Mouse (Mus musculus) midbrain, embryonic 16.5 days (tissue): ENCODE data around the gene Hnrnpl. TPM values are rescaled to one million over a fixed set of nuclear protein-coding genes. Genes with fewer than 3 reads are reported as not detected.

ENCODE experiments used
- ATAC-seq: fragments of 200-750 bp; cut with Nextera tagmentation; 2 replicates; pipeline ENCODE4 v1.8.0; 2017; ENCODE audit warnings: moderate TSS enrichment
- H3K27ac ChIP-seq: fragments of 300-500 bp; sonication (generic); 2 replicates; pipeline ENCODE4 v1.5.1; 2014; ENCODE audit warnings: mild to moderate bottlenecking, low read length, mixed read lengths
- H3K27me3 ChIP-seq: fragments of 300-500 bp; sonication (generic); 2 replicates; pipeline ENCODE4 v1.6.1; 2014; ENCODE audit warnings: low read depth, low read length, mixed read lengths; ENCODE audit not compliant: control insufficient read depth, insufficient read depth
- H3K36me3 ChIP-seq: fragments of 300-500 bp; sonication (generic); 2 replicates; pipeline ENCODE4 v1.6.1; 2014; ENCODE audit warnings: mild to moderate bottlenecking, low read length, moderate library complexity, mixed read lengths; ENCODE audit not compliant: control insufficient read depth, insufficient read depth
- H3K4me1 ChIP-seq: fragments of 300-500 bp; sonication (generic); 2 replicates; pipeline ENCODE4 v1.6.1; 2014; ENCODE audit warnings: mild to moderate bottlenecking, low read length, mixed read lengths; ENCODE audit not compliant: control insufficient read depth, insufficient read depth
- H3K4me2 ChIP-seq: fragments of 300-500 bp; sonication (generic); 2 replicates; pipeline ENCODE4 v1.6.1; 2014; ENCODE audit warnings: mild to moderate bottlenecking, low read length, mixed read lengths
- H3K4me3 ChIP-seq: fragments of 300-500 bp; sonication (generic); 2 replicates; pipeline ENCODE4 v1.5.1; 2014; ENCODE audit warnings: low read depth, mild to moderate bottlenecking, low read length, moderate library complexity, mixed read lengths
- H3K9ac ChIP-seq: fragments of 300-500 bp; sonication (generic); 2 replicates; pipeline ENCODE4 v1.6.1; 2014; ENCODE audit warnings: low read depth, low read length, mixed read lengths
- H3K9me3 ChIP-seq: fragments of 300-500 bp; sonication (generic); replicated peaks from 2 replicates; pipeline ENCODE4 v1.6.1; 2014; ENCODE audit warnings: mild to moderate bottlenecking, low read length, mixed read lengths; ENCODE audit not compliant: control insufficient read depth, poor library complexity, severe bottlenecking
- WGBS: fragments of 180-500 bp; shearing (Covaris S2); extraction: QIAGEN DNeasy Blood & Tissue Kit; methylation state at CpG from one replicate; pipeline ENCODE4 v1.1.7; 2014; 5-methylcytosine and 5-hydroxymethylcytosine counted together
- polyA plus RNA-seq: library from polyadenylated mRNA; unstranded; fragments of >200 nt; fragmentation: Nextera tagmentation; extraction: Ambion mirVana; gene quantifications from 2 replicates; pipeline ENCODE4 v1.2.1, GENCODE M21; 2015

Hnrnpl gene
- polyA plus RNA-seq, 1 experiment from 2014 or later: 134 TPM

DNA sequence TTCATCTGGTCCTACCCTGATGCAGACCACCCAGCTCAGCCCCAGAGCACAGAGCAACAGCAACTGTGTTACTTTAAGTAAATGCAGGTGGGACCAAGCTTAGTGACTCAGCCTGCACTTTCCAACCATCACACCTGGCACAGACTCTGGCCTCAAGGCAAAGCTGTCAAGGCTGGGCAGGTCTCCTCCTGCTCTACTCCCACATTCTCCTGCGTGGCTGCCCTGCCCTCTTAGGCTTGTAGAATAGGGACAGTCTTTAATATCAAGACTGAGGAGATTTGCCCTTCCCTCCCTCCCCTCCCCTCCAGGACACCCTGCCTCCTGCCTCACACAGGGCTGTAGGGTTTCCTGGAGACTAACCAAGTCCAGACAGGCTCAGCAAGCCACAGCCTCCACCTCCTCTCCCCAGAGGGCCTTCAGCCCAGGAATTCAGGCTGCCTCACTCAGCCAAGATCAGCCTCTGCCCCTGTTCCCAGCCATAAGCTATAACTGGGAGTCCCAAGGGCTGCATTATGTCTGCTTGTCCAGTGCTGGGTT, 41.4 kb downstream of the Hnrnpl start:
- 45% methylated on average over 1 of the region's 1 CpGs for WGBS
- Histone ChIP-seq H3K9me3 (no peaks in the 10 kb centered on the region), H3K4me1 (no peaks in the 10 kb centered on the region), H3K4me2 (no peak overlapping the region), H3K27me3 (no peaks in the 10 kb centered on the region), H3K27ac (no peak overlapping the region), H3K4me3 (no peak overlapping the region), H3K9ac (no peak overlapping the region), H3K36me3 (no peaks in the 10 kb centered on the region)
- ATAC-seq: no peak

DNA sequence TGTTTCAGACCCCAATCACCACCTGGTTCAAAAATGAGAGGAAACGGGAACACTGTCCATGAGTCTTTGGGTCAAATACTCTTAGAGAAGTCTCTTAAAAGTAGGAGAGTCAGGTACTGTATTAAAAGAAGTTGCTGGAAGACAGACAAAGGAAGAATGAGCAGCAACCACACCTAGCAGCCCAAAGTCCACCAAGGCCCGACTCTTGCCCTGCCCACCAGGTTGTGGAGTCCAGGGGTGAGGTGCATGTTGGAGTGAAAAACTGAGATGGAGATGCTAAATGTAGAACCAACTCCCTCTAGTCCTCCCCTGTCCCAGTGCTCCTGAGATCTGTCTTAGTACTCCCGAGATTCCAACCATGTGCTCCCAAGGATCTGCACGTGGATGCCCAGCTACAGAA, 42.3 kb downstream of the Hnrnpl start:
- Histone ChIP-seq H3K9ac (no peak overlapping the region), H3K36me3 (no peaks in the 10 kb centered on the region), H3K4me3 (no peak overlapping the region), H3K27ac (no peak overlapping the region), H3K4me1 (no peaks in the 10 kb centered on the region), H3K4me2 (no peak overlapping the region), H3K9me3 (no peaks in the 10 kb centered on the region), H3K27me3 (no peaks in the 10 kb centered on the region)
- ATAC-seq: no peak
- 79% methylated on average over 4 of the region's 4 CpGs for WGBS

- no peaks in the 10 kb centered on the region; the same call in 1 of the 2 replicates for H3K4me1 ChIP-seq
- no peak overlapping the region for H3K4me2 ChIP-seq
- no peak overlapping the region for H3K9ac ChIP-seq
- 91% methylated on average over 2 of the region's 2 CpGs for WGBS
- no peaks in the 10 kb centered on the region for H3K9me3 ChIP-seq
- H3K36me3 ChIP-seq: no peaks in the 10 kb centered on the region
- H3K4me3 ChIP-seq: no peak overlapping the region
- H3K27me3 ChIP-seq: no peaks in the 10 kb centered on the region
- no peak for ATAC-seq
- H3K27ac ChIP-seq: no peak overlapping the region
These were observed 51.6 kb downstream of the Hnrnpl start for GRCm38 (mm10) chr7:28859953-28860352.

DNA sequence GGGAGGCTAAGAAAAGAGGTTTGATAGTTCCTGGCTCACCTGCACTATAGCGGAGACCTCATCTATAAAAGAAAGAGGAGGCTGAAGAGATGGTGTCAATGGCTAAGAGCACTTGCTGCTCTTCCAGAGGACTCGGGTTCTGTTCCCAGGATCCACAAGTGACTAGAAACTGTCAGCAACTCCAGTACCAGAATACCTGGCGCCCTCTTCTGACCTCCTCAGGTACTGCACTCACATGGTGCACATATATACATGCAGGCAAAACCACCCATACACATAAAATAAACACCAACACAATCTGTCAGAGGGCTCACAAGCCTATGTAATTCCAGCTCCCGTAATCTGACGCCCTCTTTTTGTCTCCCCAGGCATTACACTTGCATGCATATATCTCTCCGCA, 52.6 kb downstream of the Hnrnpl start:
- Histone ChIP-seq H3K9ac (no peak overlapping the region), H3K27ac (no peak overlapping the region), H3K36me3 (no peaks in the 10 kb centered on the region), H3K27me3 (no peaks in the 10 kb centered on the region), H3K4me1 (no peaks in the 10 kb centered on the region; the same call in 1 of the 2 replicates), H3K4me3 (no peak overlapping the region), H3K4me2 (no peak overlapping the region), H3K9me3 (no peaks in the 10 kb centered on the region)
- ATAC-seq: no peak
- WGBS: 86% methylated on average over 6 of the region's 6 CpGs

DNA sequence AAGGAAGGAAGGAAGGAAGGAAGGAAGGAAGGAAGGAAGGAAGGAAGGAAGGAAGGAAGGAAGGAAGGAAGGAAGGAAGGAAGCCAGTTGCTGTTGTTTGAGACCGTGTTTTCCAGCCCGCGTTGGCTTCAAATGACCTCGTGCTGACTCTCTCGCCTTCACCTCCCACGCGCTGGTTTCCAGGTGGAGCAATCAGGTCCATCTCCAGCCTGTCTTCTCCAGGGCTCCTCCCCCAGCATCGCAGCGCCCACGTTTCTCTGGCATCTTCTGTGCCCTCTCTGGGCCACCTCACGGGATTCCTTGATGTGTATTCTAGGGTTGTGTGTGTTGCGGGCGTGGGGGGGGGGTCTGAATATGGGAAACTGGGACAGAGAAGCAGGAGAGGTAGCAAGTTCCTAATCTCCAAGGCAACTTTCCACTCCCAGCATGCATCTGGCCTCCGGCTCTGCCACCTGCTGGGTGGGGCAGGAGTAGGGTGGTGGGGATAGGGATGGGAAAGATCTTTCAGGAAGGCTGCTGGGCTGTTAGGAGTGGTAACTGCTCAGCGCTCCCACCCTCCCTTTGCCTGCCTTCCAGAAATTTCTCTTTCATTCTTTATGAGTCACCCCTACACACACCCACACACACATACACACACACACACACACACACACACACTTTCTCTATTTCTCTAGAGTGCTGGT, 54.6 kb downstream of the Hnrnpl start:
- H3K4me1 ChIP-seq: no peaks in the 10 kb centered on the region; the same call in 1 of the 2 replicates
- H3K4me3 ChIP-seq: no peak overlapping the region
- WGBS: 86% methylated on average over 15 of the region's 15 CpGs
- no peaks in the 10 kb centered on the region for H3K9me3 ChIP-seq
- no peaks in the 10 kb centered on the region for H3K36me3 ChIP-seq
- ATAC-seq: no peak
- no peak overlapping the region for H3K9ac ChIP-seq
- no peaks in the 10 kb centered on the region for H3K27me3 ChIP-seq
- no peak overlapping the region for H3K27ac ChIP-seq
- H3K4me2 ChIP-seq: no peak overlapping the region

DNA sequence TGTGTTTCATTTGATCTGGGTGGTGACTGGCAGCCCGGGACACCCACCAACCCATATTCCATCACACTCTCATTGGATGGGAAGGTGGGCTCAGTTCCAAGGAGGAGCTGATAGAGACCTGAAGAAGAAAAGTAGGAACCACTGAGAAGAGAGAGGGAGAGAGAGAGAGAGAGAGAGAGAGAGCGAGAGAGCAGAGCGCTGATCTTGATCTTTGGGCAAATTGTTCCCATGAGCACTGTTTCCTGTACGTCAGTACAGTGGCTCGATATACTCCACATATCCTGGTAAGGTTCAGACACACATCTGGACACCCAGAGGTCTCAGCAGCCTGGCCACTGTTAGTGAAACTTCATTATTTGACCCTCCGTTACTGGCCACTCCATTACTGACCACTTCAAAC, 55.2 kb downstream of the Hnrnpl start, which contains the start of gene Lgals7:
Gene Lgals7, plus strand, starts transcription at position 314 of the 400 bp plus-strand sequence.
- no peak within 1 kb of the TSS for H3K4me2 ChIP-seq
- WGBS: 80% methylated on average over 6 of the region's 6 CpGs
- peak within 1 kb of the TSS; percentile 16; the same call in 1 of the 2 replicates for H3K9ac ChIP-seq
- H3K27ac ChIP-seq: no peak within 1 kb of the TSS
- no peak within 1 kb of the TSS for H3K4me3 ChIP-seq
- no peaks in the 10 kb centered on the region; the same call in 1 of the 2 replicates for H3K4me1 ChIP-seq
- no peak; the same call in 1 of the 2 replicates for ATAC-seq
- H3K9me3 ChIP-seq: no peaks in the 10 kb centered on the region
- H3K36me3 ChIP-seq: no peaks in the 10 kb centered on the region
- H3K27me3 ChIP-seq: no peaks in the 10 kb centered on the region

DNA sequence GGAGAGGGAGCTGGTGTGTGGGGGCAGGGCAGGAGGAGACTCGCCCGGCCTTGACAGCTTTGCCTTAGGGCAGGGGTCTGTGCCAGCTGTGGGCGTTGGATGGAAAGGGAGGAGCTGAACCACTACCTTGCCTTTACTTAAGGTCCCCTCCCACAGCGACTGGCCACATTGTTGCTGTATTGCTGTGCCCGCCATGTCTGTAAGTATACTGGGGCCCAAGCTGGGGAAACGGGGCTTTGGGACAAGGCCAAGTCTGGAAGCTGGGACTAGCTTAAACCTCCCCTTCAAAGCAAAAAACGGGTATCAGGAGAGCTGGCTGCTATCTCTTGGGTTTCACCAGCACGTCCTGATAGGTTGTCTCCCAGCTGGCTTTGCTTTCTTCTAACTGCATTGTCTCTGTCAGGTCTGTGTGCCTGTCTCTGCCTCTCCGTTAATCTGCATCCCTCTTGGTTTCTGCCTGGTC, 56.0 kb downstream of the Hnrnpl start:
- no peak overlapping the region for H3K27ac ChIP-seq
- WGBS: 42% methylated on average over 9 of the region's 9 CpGs
- no peak overlapping the region for H3K4me3 ChIP-seq
- H3K27me3 ChIP-seq: no peaks in the 10 kb centered on the region
- H3K4me1 ChIP-seq: no peaks in the 10 kb centered on the region; the same call in 1 of the 2 replicates
- H3K9ac ChIP-seq: peak overlapping the region; percentile 16; the same call in 1 of the 2 replicates
- H3K36me3 ChIP-seq: no peaks in the 10 kb centered on the region
- H3K9me3 ChIP-seq: no peaks in the 10 kb centered on the region
- no peak overlapping the region for H3K4me2 ChIP-seq
- ATAC-seq: peak; percentile 14; the same call in 1 of the 2 replicates

DNA sequence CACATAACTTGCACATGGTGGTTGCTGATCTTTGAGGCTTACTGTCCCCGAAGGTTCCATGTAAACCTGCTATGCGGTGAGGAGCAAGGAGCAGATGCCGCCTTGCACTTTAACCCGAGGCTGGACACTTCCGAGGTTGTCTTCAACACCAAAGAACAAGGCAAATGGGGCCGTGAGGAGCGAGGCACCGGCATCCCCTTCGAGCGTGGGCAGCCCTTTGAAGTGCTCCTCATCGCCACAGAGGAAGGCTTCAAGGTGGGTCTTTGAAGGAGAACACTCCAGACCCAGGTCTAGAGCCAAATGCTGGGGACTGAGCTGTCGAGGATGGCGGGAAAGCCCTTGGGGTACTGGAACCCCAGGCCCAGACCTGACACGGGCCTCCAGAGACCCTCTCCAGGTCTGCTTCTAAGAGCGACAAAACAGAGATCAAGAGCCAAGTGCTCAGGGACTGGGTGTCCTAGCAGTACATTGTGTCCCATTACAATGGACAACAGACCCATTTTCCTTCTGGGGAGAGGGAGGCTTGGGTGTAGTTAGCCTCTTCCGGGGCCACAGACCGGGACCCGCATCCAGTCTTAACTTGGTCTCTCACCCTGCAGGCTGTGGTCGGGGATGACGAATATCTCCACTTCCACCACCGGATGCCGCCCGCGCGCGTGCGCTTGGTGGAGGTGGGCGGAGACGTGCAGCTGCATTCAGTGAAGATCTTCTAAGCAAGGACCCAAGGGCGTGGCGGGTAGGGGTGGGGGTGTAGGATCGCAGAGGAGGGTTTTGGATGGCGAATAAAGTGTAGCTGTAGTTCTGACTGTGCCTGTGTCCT, 57.4 kb downstream of the Hnrnpl start:
- Histone ChIP-seq H3K4me1 (no peaks in the 10 kb centered on the region; the same call in 1 of the 2 replicates), H3K9ac (peak overlapping the region; percentile 46), H3K27me3 (no peaks in the 10 kb centered on the region), H3K4me3 (peak overlapping the region; percentile 30), H3K4me2 (peak overlapping the region; percentile 59), H3K9me3 (no peaks in the 10 kb centered on the region), H3K27ac (no peak overlapping the region), H3K36me3 (no peaks in the 10 kb centered on the region)
- peak; percentile 71 for ATAC-seq
- WGBS: 47% methylated on average over 33 of the region's 33 CpGs
